Mouse (Mus musculus): ENCODE measurements at regions not wholly inside any gene's neighbourhood (a gene's known extent, or its start where the extent isn't known, plus 50 kb on each side); places are given as distances from the start of the nearest gene placed in this dataset.
"Not testable (repeated sequence)": the region's sequence is repeated elsewhere in the genome, so short reads cannot be mapped to it uniquely, and the experiment has no call there.

DNA sequence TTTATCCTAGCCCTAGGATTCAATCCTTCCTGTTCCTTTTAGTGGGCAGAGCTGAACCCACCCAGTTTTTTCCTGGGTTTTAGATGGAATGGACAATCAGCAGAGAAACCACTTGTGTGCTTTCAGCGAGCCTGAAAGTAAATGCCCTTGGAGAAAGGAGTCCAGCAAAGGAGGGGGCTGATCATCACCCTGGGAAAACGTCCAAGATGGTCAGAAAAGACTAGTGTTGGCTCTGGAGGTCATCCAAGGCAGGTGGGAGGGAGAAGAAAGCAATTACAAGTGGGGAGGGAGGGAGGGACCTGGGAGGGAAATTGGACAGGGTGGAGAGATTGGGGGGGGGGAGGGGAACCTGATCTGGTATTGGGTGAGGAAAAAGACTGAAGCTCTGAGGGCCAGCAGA, 55.6 kb upstream of the Zfp366 start:
- H3K27me3 ChIP-seq (ENCODE audit: control insufficient read depth, insufficient read depth, low read length, poor library complexity, severe bottlenecking), result no peaks in the 10 kb centered on the region
- no peak for DNase-seq (ENCODE audit: low read depth, low spot score)
- no peaks in the 10 kb centered on the region for H3K36me3 ChIP-seq (ENCODE audit: control insufficient read depth, insufficient read depth, low read length, poor library complexity, severe bottlenecking)

DNA sequence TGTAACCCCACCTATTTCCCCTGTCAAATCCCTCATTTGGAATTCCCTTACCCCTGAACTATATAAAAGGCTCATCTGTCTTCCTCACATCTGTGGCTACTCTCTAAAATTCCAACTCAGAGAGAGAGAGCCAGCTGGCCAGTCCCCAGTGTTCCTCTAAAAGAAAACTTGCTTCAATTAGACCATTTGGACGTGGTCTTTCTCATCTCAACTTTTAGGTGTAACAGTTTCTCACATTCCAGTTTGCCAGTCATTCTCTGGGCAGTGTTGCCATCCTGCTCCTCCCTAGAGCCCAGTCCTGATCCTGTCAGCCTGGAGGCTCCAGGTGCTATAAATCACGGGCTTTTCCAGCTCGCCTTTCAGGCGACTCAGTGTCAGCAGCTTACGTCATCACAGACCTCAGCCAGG, 56.3 kb upstream of the Zfp366 start:
- Histone ChIP-seq H3K27me3 (ENCODE audit: control insufficient read depth, insufficient read depth, low read length, poor library complexity, severe bottlenecking) (no peaks in the 10 kb centered on the region), H3K36me3 (ENCODE audit: control insufficient read depth, insufficient read depth, low read length, poor library complexity, severe bottlenecking) (no peaks in the 10 kb centered on the region)
- DNase-seq (ENCODE audit: low read depth, low spot score), result no peak

- H3K36me3 ChIP-seq (ENCODE audit: control insufficient read depth, insufficient read depth, low read length, poor library complexity, severe bottlenecking), result no peaks in the 10 kb centered on the region
- H3K27me3 ChIP-seq (ENCODE audit: control insufficient read depth, insufficient read depth, low read length, poor library complexity, severe bottlenecking), result no peaks in the 10 kb centered on the region
- DNase-seq (ENCODE audit: low read depth, low spot score), result no peak
Observed at GRCm38 (mm10) chr13:99127716-99128115, 56.9 kb upstream of the Zfp366 start.

DNA sequence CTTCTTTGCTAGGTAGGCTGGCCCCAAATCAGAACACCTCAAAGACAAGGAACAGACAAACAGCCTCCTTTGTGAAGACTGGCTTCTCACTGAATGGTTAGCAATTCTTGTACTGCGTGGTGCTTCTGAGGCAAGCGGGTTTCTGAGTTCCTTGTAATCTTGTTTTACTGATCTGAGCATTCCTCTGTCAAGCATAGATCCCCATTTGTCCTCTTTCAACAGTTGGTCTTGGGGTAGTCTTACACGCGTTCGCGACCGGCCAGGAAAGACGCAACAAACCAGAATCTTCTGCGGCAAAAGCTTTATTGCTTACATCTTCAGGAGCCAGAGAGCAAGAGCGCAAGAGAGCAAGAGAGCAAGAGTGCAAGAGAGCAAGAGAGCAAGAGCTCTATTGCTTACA, 57.7 kb upstream of the Zfp366 start:
- not testable (repeated sequence) for H3K36me3 ChIP-seq (ENCODE audit: control insufficient read depth, insufficient read depth, low read length, poor library complexity, severe bottlenecking); H3K27me3 ChIP-seq (ENCODE audit: control insufficient read depth, insufficient read depth, low read length, poor library complexity, severe bottlenecking); DNase-seq (ENCODE audit: low read depth, low spot score)

DNA sequence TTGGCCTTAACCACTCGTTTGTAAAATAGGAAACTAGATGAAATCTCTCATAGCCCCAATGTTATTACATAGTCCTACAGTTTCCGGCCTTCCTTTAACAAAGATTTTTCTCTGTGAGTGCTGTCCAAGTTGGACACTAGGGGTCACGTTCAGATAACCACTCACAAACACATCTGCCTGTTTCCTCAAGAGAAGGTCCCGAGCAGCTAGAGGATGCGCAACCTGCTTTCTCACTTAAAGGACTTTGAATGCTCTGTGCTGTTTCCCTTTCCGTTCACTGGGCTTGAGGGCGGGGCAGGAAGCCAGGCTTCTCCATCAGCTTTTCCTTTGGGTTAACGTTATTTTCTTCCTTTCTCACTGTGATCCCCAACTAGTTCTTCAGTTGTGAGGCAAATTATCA, 58.1 kb upstream of the Zfp366 start:
- Histone ChIP-seq H3K36me3 (ENCODE audit: control insufficient read depth, insufficient read depth, low read length, poor library complexity, severe bottlenecking) (no peaks in the 10 kb centered on the region), H3K27me3 (ENCODE audit: control insufficient read depth, insufficient read depth, low read length, poor library complexity, severe bottlenecking) (no peaks in the 10 kb centered on the region)
- no peak for DNase-seq (ENCODE audit: low read depth, low spot score)

GRCm38 (mm10) chr13:99125946-99126345, 58.7 kb upstream of the Zfp366 start:
- H3K36me3 ChIP-seq (ENCODE audit: control insufficient read depth, insufficient read depth, low read length, poor library complexity, severe bottlenecking), result no peaks in the 10 kb centered on the region
- DNase-seq (ENCODE audit: low read depth, low spot score), result peak; percentile 30

GRCm38 (mm10) chr13:99124894-99125570, 59.6 kb upstream of the Zfp366 start:
- no peaks in the 10 kb centered on the region for H3K36me3 ChIP-seq (ENCODE audit: control insufficient read depth, insufficient read depth, low read length, poor library complexity, severe bottlenecking)
- H3K27me3 ChIP-seq (ENCODE audit: control insufficient read depth, insufficient read depth, low read length, poor library complexity, severe bottlenecking), result no peaks in the 10 kb centered on the region
- no peak for DNase-seq (ENCODE audit: low read depth, low spot score)

More at GRCm38 (mm10) chr13:99125946-99126345, 58.7 kb upstream of the Zfp366 start:
- no peaks in the 10 kb centered on the region for H3K27me3 ChIP-seq (ENCODE audit: control insufficient read depth, insufficient read depth, low read length, poor library complexity, severe bottlenecking)

GRCm38 (mm10) chr13:99124141-99124540, 60.5 kb upstream of the Zfp366 start:
- no peak for DNase-seq (ENCODE audit: low read depth, low spot score)
- Histone ChIP-seq H3K36me3 (ENCODE audit: control insufficient read depth, insufficient read depth, low read length, poor library complexity, severe bottlenecking) (no peaks in the 10 kb centered on the region), H3K27me3 (ENCODE audit: control insufficient read depth, insufficient read depth, low read length, poor library complexity, severe bottlenecking) (no peaks in the 10 kb centered on the region)

DNA sequence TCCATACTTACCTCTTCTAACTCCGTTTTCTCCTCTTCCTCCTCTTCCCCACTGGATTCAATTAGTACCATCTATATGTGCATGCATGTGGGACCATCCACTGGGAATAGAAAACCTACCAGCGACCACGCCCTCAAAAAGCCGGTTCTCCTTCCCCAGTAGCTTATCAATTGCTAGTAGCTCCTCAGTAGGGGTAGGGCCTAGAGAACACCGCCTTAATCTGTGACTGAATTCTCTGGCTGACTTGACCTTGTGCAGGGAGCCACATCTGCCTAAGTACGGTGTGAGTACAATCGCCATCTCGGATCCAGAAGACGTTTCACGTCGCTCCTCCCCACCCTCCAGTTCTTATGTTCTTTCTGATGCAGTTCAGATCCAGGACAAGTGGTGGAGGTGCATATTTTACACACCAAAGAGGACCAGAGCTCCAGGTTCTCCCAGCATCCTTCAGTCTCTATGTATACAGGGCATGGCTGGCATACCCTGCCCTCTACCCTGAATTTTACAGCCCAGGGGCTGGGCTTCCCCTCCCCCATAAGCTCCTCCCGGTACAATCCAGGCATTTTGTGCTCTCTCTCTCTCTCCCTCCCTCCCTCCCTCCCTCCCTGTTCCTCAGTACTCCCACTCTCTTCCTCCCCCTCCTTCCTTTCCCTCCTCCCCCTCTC, 61.0 kb upstream of the Zfp366 start:
- no peaks in the 10 kb centered on the region for H3K27me3 ChIP-seq (ENCODE audit: control insufficient read depth, insufficient read depth, low read length, poor library complexity, severe bottlenecking)
- H3K36me3 ChIP-seq (ENCODE audit: control insufficient read depth, insufficient read depth, low read length, poor library complexity, severe bottlenecking), result no peaks in the 10 kb centered on the region
- no peak for DNase-seq (ENCODE audit: low read depth, low spot score)

- not testable (repeated sequence) for DNase-seq (ENCODE audit: low read depth, low spot score); H3K36me3 ChIP-seq (ENCODE audit: control insufficient read depth, insufficient read depth, low read length, poor library complexity, severe bottlenecking); H3K27me3 ChIP-seq (ENCODE audit: control insufficient read depth, insufficient read depth, low read length, poor library complexity, severe bottlenecking)
Observed at GRCm38 (mm10) chr13:99122539-99122938, 62.1 kb upstream of the Zfp366 start.

DNA sequence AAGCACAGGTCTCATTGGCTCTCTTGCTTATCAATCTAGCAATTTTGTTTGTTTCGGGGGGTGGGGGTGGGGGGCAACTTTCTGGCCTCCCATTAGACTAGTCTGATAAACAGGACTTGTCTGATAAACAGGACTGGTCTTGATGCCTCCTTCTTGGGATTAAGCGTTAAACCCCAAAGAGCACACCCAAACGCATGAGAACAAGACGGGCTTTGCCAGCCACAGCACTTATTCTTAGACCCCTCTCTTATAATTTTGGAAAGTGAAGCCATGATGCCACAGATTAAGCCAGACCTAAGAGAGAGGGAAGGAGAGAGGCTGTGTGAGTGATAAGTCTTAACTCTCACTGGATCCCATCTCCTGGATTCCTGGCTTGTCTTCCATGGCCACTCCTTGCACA, 63.5 kb upstream of the Zfp366 start:
- H3K36me3 ChIP-seq (ENCODE audit: control insufficient read depth, insufficient read depth, low read length, poor library complexity, severe bottlenecking), result no peaks in the 10 kb centered on the region
- DNase-seq (ENCODE audit: low read depth, low spot score), result no peak
- no peaks in the 10 kb centered on the region for H3K27me3 ChIP-seq (ENCODE audit: control insufficient read depth, insufficient read depth, low read length, poor library complexity, severe bottlenecking)

DNA sequence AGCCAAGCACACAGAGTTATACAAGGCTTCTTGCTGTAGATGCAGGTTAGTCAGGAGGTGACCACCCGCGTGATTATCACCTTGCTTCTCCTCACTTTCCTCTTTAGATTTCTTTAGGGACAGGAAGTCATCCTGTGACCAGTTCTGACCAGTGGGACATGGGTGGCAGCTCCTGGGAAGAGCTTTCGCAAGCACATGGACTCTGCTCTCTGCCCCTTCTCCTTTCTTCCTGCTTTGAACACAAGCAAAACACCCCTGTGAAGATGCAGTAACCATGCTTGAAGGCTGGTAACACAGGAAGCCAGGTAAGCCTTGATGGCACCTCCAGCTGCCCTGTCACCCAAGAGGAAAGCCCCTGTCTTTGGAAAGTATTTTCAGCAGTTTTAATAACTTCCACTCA, 64.7 kb upstream of the Zfp366 start:
- no peaks in the 10 kb centered on the region for H3K36me3 ChIP-seq (ENCODE audit: control insufficient read depth, insufficient read depth, low read length, poor library complexity, severe bottlenecking)
- DNase-seq (ENCODE audit: low read depth, low spot score), result no peak
- H3K27me3 ChIP-seq (ENCODE audit: control insufficient read depth, insufficient read depth, low read length, poor library complexity, severe bottlenecking), result no peaks in the 10 kb centered on the region

- Histone ChIP-seq H3K36me3 (ENCODE audit: control insufficient read depth, insufficient read depth, low read length, poor library complexity, severe bottlenecking) (no peaks in the 10 kb centered on the region), H3K27me3 (ENCODE audit: control insufficient read depth, insufficient read depth, low read length, poor library complexity, severe bottlenecking) (no peaks in the 10 kb centered on the region)
- DNase-seq (ENCODE audit: low read depth, low spot score), result no peak
Observed at GRCm38 (mm10) chr13:99118901-99119300, 65.7 kb upstream of the Zfp366 start.

DNA sequence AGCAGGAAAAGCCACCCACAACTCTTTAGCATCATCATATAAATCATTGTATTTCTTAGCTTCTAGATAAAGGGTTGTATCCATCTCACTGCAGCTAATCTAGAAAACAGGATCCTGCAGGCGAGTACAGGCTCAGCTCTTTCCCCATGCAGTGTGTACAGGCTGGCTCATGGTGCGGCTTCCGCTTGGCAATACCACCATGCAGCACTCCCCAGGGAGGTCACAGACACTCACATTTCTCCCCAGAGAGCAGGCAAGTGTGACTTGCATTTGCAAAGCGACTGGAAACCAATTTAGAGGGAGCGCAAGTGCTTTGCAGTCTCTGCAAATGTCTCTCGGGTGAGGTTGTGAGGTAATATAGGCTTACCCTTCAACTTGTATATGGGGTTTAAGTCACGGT, 69.1 kb upstream of the Zfp366 start:
- DNase-seq (ENCODE audit: low read depth, low spot score), result peak; percentile 52
- Histone ChIP-seq H3K27me3 (ENCODE audit: control insufficient read depth, insufficient read depth, low read length, poor library complexity, severe bottlenecking) (no peaks in the 10 kb centered on the region), H3K36me3 (ENCODE audit: control insufficient read depth, insufficient read depth, low read length, poor library complexity, severe bottlenecking) (no peaks in the 10 kb centered on the region)

- H3K36me3 ChIP-seq (ENCODE audit: control insufficient read depth, insufficient read depth, low read length, poor library complexity, severe bottlenecking), result no peaks in the 10 kb centered on the region
- DNase-seq (ENCODE audit: low read depth, low spot score), result no peak
- H3K27me3 ChIP-seq (ENCODE audit: control insufficient read depth, insufficient read depth, low read length, poor library complexity, severe bottlenecking), result no peaks in the 10 kb centered on the region
Observed at GRCm38 (mm10) chr13:99114565-99114964, 70.1 kb upstream of the Zfp366 start.

Measured in splenic B cell, adult 2 months (primary cell).